Mouse (Mus musculus): Measurements from ENCODE around the gene Clspn. TPM values are rescaled to one million over a fixed set of nuclear protein-coding genes. Genes with fewer than 3 reads are reported as not detected.
A peak's percentile ranks its signal among the peaks of the same experiment; 100 is the strongest.

The Clspn gene
- total RNA-seq, 2 experiments from 2014 or later: 0.63 to 0.75 TPM

DNA sequence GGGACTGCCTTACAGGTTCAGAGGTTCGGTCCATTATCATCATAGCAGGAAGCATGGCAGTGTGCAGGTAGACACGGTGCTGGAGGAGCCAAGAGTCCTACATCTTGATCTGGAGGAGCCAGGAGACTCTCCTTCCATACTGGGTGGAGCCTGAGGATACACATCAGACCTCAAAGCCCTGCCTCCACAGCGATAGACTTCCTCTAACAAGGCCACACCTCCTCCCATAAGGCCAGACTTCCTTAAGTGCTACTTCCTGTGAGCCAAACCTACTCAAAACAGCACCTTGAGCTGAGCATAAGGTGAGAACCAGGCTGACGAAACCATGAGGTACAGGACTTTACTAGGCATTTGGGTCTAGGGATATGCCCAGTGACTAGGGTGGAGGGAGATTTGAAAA lies 59.6 kb downstream of the Clspn start:
- H3K27ac ChIP-seq: no peak overlapping the region
- intact Hi-C loops (cut with DNase I): no loop called here
- no peak overlapping the region for H3K4me3 ChIP-seq
- DNase-seq (ENCODE audit: extremely low spot score in 1 of 2, low spot score in 2 of 2): no peak
- no peak for TF ChIP-seq CTCF (IDR thresholded peaks at IDR 0.05)

DNA sequence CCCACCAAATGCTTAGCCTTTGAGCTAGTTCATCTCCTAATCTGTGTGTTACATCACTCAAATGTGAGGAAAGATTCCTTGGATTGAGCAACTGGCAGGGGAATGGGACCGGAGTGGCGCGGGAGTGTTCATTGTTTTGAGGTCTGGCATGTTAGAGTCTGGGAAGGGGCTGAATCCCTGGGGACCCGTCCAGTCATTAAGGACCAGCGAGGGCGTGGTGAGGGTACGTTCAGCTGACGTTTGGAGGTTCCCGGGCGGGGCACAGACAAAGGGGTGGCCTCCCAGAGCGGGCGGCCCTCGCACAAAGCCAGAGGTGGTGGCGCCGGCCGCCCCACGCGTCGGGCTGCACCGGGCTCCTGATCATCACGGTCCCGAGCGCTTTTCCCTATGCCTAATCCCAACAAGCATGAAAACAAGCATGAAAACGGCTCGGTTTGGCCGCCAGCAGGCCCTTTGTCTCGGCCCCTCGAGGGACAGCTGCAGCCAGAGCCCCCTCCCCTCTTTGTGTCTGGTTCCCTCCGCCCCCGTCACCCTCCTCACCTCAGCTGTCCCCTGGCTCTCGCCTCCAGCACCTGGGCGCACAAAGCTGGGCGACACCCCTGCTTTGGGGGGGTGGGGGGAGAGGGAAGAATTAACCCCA lies 63.1 kb downstream of the Clspn start:
- intact Hi-C loops (cut with DNase I): no loop called here
- no peak overlapping the region for H3K4me3 ChIP-seq
- TF ChIP-seq CTCF (IDR thresholded peaks at IDR 0.05): no peak
- no peak for DNase-seq (ENCODE audit: extremely low spot score in 1 of 2, low spot score in 2 of 2)
- no peak overlapping the region for H3K27ac ChIP-seq

DNA sequence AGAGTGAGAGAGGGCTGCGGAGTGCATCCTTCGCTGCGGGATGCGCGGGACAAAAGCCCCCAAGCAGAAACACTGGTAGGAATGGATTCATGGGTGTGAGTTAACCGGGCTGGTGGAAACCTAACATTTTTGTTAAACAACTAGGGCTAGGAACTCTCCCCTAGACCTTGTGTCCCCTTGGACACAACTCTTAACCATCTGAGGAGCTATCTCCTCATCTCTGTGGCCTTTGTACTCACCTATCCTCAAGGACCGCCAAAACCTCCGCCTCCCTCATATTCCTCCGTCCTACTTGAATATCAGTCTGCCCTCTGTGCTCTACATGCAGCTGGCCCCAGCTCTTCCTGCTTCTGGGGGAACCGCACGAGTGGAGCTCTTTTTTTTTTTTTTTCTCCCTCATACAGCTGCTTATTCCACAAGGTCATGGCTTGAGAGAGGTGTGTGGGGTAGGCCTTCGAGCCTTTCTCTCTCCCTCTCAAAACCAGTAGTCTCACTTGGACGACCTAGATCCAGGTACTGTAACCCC lies 63.7 kb downstream of the Clspn start:
- TF ChIP-seq CTCF (IDR thresholded peaks at IDR 0.05): no peak
- intact Hi-C loops (cut with DNase I): no loop called here
- H3K27ac ChIP-seq: no peak overlapping the region
- no peak for DNase-seq (ENCODE audit: extremely low spot score in 1 of 2, low spot score in 2 of 2)
- no peak overlapping the region for H3K4me3 ChIP-seq

DNA sequence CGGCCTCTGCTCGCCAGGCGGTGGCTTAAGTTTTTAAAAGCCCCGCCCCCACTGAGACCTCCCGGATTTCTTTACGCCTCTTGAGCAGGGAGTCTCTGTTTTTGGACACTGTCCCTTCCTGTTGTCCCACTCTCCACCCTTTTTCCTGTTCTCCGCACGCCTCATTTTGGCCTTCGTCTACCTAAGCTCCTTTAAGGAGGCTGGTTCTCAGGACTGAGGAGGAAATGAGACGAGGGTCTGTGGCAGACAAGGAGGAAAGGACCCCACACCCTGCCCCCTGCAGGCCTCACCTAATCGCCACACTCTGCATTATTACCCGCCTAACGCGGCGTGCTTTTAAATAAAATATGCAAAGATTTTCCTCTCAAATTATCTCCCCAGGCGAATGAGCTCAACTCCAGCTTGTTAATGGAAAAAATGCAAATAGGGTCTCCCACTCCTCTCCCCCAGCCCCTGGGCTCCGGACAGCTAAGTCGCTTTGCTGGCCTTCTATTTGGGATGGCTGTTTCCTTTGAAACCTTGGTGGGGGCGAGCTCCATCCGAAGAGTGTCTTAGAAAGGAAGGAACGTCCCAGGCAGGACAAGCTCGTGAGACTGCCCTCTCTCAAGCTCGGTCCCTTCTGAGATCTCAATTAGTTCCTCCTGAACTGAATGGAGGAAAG lies 70.4 kb downstream of the Clspn start:
- no peak for TF ChIP-seq CTCF (IDR thresholded peaks at IDR 0.05)
- no peak for DNase-seq (ENCODE audit: extremely low spot score in 1 of 2, low spot score in 2 of 2)
- intact Hi-C loops (cut with DNase I): no loop called here
- Histone ChIP-seq H3K4me3 (no peak overlapping the region), H3K27ac (no peak overlapping the region)

DNA sequence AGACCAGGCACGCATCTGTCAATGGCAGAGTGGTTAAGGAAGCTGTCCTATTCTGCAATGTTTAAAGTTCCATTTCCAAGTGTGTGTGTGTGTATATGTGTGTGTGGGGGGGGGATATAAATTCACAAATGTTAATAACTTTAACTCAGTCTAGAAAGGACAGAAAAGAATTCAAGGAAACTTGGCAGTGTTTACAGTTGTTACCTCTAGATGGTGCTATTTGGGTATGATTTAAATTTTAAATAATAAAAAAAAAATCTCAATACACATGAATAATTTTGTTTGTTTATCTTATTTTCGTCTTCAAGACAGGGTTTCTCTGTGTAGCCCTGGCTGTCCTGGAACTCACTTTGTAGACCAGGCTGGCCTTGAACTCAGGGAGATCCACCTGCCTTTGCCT lies 75.2 kb downstream of the Clspn start:
- peak; percentile 54 for TF ChIP-seq CTCF (IDR thresholded peaks at IDR 0.05)
- intact Hi-C loops (cut with DNase I): loop anchor here (1.0 kb wide), 1 partner anchor 109 kb away; no protein-coding TSS in a partner anchor
- Histone ChIP-seq H3K4me3 (no peak overlapping the region), H3K27ac (no peak overlapping the region)
- DNase-seq (ENCODE audit: extremely low spot score in 1 of 2, low spot score in 2 of 2): no peak

DNA sequence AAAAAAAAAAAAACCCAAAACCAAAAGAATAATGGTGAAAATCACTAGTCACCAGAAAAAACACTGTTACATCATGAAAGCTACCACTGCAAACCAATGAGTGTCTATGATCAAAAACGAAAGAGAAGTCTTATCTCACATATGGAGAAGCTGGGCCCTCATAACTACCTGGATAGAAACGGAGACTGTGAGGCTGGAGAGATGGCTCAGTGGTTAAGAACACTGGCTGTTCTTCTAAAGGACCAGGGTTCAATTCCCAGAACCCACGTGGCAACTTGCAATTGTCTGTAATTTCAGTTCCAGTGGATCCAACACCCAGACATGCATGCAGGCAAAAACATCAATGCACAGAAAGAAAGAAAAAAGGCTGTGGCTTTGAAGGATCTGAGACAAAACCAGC lies 75.9 kb downstream of the Clspn start:
- Histone ChIP-seq H3K4me3 (no peak overlapping the region), H3K27ac (no peak overlapping the region)
- TF ChIP-seq CTCF (IDR thresholded peaks at IDR 0.05): no peak
- no peak for DNase-seq (ENCODE audit: extremely low spot score in 1 of 2, low spot score in 2 of 2)
- intact Hi-C loops (cut with DNase I): loop anchor here (1.0 kb wide), 1 partner anchor 109 kb away; no protein-coding TSS in a partner anchor

DNA sequence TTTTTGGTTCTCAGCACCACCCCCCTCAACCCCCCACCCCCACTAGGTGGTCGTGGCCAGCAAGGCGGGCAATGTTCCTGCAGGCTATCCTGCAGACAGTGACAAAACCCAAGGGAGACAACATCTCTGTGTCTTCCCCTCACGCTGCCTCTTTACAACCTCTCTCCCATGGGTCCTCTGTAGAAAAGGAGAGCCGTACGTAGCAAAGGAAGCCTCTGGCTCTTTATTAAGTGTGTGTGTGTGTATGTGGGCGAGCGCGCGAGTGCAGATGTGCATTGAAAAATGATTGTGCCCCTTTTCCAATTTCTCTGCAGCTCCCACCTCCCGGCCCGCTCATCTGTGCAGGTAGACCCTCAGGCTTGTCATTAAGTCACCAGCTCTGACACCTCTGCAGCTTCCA lies 79.6 kb downstream of the Clspn start:
- H3K27ac ChIP-seq: no peak overlapping the region
- no peak for DNase-seq (ENCODE audit: extremely low spot score in 1 of 2, low spot score in 2 of 2)
- intact Hi-C loops (cut with DNase I): no loop called here
- no peak for TF ChIP-seq CTCF (IDR thresholded peaks at IDR 0.05)
- no peak overlapping the region for H3K4me3 ChIP-seq

DNA sequence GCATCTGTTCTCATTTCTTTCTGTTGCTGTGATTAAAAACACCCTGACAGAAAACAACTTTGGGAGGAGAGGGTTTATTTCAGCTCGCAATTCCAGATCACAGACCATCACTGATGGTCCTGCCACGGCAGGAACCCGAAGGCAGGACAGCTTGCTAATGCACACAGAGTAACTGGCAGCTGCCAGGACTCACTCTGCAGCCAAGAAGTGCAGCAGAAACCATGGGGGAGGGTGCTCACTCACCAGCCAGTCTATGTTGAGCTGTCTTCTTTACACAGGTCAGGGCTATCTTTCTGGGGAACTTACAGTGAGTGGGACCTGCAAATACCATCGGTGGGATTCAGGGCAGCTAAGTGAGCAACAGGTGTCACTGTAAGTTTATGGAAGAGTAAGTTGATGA lies 80.7 kb downstream of the Clspn start:
- Histone ChIP-seq H3K4me3 (no peak overlapping the region), H3K27ac (no peak overlapping the region)
- no peak for DNase-seq (ENCODE audit: extremely low spot score in 1 of 2, low spot score in 2 of 2)
- no peak for TF ChIP-seq CTCF (IDR thresholded peaks at IDR 0.05)
- intact Hi-C loops (cut with DNase I): no loop called here

DNA sequence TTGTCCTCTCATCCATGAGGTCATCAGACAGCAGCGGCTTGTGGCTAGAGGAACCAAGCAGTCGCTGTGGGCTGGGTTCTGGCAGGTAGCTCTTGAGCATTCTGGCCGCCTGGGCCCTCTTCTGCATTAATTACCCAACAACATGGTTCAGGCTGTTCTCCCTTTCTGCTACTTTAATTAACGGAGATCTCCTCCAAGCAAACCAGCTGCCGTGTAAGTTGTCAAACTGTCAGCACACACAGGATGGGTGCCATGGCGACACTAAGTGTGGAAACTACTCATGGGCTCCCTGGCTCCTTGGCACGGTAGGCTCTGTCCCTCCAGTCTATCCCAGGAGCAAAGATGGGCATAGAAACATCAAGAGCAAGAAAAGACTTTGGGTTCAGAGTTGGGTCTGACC lies 82.6 kb downstream of the Clspn start:
- H3K4me3 ChIP-seq: no peak overlapping the region
- TF ChIP-seq CTCF (IDR thresholded peaks at IDR 0.05): no peak
- intact Hi-C loops (cut with DNase I): no loop called here
- H3K27ac ChIP-seq: no peak overlapping the region
- no peak for DNase-seq (ENCODE audit: extremely low spot score in 1 of 2, low spot score in 2 of 2)

DNA sequence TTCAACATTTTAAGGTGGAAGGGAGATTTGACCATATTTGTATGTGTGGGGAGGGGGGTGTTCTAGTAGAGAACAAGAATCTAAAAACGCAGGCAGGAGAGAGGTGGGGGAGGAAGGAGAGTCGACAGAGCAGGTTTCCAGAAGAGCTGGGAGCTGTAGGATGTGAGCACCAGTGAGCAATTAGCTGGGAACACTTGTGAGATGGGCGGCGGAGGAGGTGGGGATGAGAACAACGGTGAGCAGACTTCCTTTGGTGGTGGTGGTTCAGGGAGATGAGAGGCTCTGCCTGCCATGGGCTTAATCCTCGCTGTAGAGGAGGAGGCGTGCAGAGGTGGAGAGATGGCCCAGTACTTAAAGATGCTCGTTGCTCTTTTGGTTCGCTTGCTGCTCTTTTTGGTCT lies 85.2 kb downstream of the Clspn start:
- intact Hi-C loops (cut with DNase I): no loop called here
- TF ChIP-seq CTCF (IDR thresholded peaks at IDR 0.05): no peak
- DNase-seq (ENCODE audit: extremely low spot score in 1 of 2, low spot score in 2 of 2): peak; percentile 61 to 65

More for the DNA sequence above, 85.2 kb downstream of the Clspn start:
- H3K27ac ChIP-seq: no peak overlapping the region
- no peak overlapping the region for H3K4me3 ChIP-seq

Small RNA genes within 50 kb of the gene (microRNA-seq; reads per million reads assigned to microRNA genes)
- gene Mir7119: 0 reads per million in 2 experiments

Other genes starting within 250 kb of the Clspn start
- 10 to 100 TPM; 29.5 to 29.9 TPM for gene Adprhl2, start 235.2 kb upstream of the Clspn start, total RNA-seq (2021)
- gene Tekt2, start 231.2 kb upstream of the Clspn start, total RNA-seq (2021): 1 to 10 TPM; 1.5 to 1.6 TPM
- 10 to 100 TPM; 33.6 to 45.8 TPM for gene Ago3, start 127.4 kb upstream of the Clspn start, total RNA-seq (2021)
- 10 to 100 TPM; 47.2 to 52.2 TPM for gene Ago1, start 88.4 kb upstream of the Clspn start, total RNA-seq (2021)
- 1 to 10 TPM; 7.6 to 9.6 TPM for gene Ago4, start 23.5 kb upstream of the Clspn start, total RNA-seq (2021)
- 10 to 100 TPM; 70.6 to 72.1 TPM for gene 5730409E04Rik, start 52.9 kb downstream of the Clspn start, total RNA-seq (2021)
- 10 to 100 TPM; 90.8 to 91.9 TPM for gene Psmb2, start 120.7 kb downstream of the Clspn start, total RNA-seq (2021)
- gene Tfap2e, start 179.3 kb downstream of the Clspn start, total RNA-seq (2021): not detected
- gene Ncdn, start 196.5 kb downstream of the Clspn start, total RNA-seq (2021): 1,000 to 10,000 TPM in 1 of 2 experiments, 100 to 1,000 TPM in 1; 980 to 1,003 TPM
- 10 to 100 TPM; 53.5 to 59.9 TPM for gene AU040320, start 196.6 kb downstream of the Clspn start, total RNA-seq (2021)